Mouse (Mus musculus): ENCODE measurements around the gene Lztr1. TPM values are rescaled to one million over a fixed set of nuclear protein-coding genes. Genes with fewer than 3 reads are reported as not detected.
A peak's percentile ranks its signal among the peaks of the same experiment; 100 is the strongest.
"Not testable (repeated sequence)": the region's sequence is repeated elsewhere in the genome, so short reads cannot be mapped to it uniquely, and the experiment has no call there.

Gene Lztr1
- polyA plus RNA-seq, 1 experiment from 2014 or later: 164 TPM

DNA sequence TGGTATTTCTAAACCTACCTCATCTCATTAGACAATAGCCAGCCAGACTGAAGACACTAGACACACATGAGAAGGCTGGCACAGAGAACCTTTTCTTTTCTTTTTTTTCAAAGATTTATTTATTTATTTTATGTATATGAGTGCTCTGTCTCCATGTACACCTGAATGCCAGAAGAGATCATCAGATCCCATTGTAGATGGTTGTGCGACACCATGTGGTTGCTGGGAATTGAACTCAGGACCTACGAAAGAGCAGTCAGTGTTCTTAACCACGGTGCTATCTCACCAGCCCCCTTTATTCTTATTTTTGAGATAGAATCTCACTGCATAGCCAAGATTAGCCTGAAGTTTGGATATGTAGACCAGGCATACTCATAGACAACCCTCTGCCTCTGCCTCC is 28.1 kb downstream of the Lztr1 start:
- Histone ChIP-seq H3K9me3 (no peaks in the 10 kb centered on the region), H3K4me3 (no peak overlapping the region), H3K27me3 (replicated peaks) (peaks cover 5% of the 10 kb centered on the region; the same call in 1 of the 2 replicates), H3K36me3 (replicated peaks) (no peaks in the 10 kb centered on the region), H3K27ac (no peak overlapping the region), H3K4me2 (no peak overlapping the region), H3K4me1 (peaks cover 7% of the 10 kb centered on the region), H3K9ac (no peak overlapping the region)
- ATAC-seq (replicated peaks): no peak
- WGBS: 90% methylated on average over 3 of the region's 3 CpGs

- H3K4me1 ChIP-seq: no peaks in the 10 kb centered on the region
- H3K36me3 ChIP-seq (replicated peaks): no peaks in the 10 kb centered on the region
- no peak overlapping the region for H3K4me2 ChIP-seq
- no peak overlapping the region for H3K27ac ChIP-seq
- no peaks in the 10 kb centered on the region for H3K9me3 ChIP-seq
- no peak overlapping the region for H3K4me3 ChIP-seq
- 85% methylated on average over 2 of the region's 2 CpGs for WGBS
- H3K9ac ChIP-seq: no peak overlapping the region
- H3K27me3 ChIP-seq (replicated peaks): peaks cover 9% of the 10 kb centered on the region
- ATAC-seq (replicated peaks): no peak
These were observed 34.1 kb downstream of the Lztr1 start for GRCm38 (mm10) chr16:17542632-17543031.

DNA sequence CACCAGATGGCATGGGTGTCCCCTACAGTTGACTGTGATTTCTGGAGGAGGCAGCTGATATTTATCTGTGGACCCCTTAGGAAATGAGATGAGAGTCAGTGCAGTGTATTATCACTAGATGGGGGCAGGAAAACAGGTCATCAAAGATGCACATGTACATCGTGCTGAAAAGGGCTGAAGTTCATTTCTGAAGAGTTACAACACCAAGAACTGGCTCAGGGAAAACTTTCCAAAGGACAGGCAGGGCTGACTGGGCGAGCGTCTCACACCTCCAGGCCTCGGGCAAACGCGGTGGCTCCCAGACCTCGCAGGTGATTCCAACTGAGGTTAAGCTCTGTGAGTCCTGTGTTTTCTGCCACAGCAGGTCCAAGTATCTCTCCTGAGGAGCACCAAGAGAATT is 44.3 kb downstream of the Lztr1 start:
- 87% methylated on average over 7 of the region's 7 CpGs for WGBS
- H3K9me3 ChIP-seq: no peaks in the 10 kb centered on the region
- no peak for ATAC-seq (replicated peaks)
- H3K4me1 ChIP-seq: peaks cover 15% of the 10 kb centered on the region
- H3K27me3 ChIP-seq (replicated peaks): no peaks in the 10 kb centered on the region
- no peak overlapping the region for H3K27ac ChIP-seq
- no peak overlapping the region for H3K4me2 ChIP-seq
- no peaks in the 10 kb centered on the region for H3K36me3 ChIP-seq (replicated peaks)
- no peak overlapping the region for H3K9ac ChIP-seq
- no peak overlapping the region for H3K4me3 ChIP-seq

- peak overlapping the region; percentile 20; the same call in 1 of the 2 replicates for H3K9ac ChIP-seq
- H3K36me3 ChIP-seq (replicated peaks): no peaks in the 10 kb centered on the region
- ATAC-seq (replicated peaks): peak; percentile 80
- no peaks in the 10 kb centered on the region for H3K27me3 ChIP-seq (replicated peaks)
- H3K4me3 ChIP-seq: peak overlapping the region; percentile 23
- 2% methylated on average over 18 of the region's 18 CpGs for WGBS
- H3K9me3 ChIP-seq: no peaks in the 10 kb centered on the region
- H3K4me1 ChIP-seq: peaks cover 26% of the 10 kb centered on the region
- no peak overlapping the region for H3K27ac ChIP-seq
- peak overlapping the region; percentile 40 for H3K4me2 ChIP-seq
These were observed 45.6 kb downstream of the Lztr1 start for GRCm38 (mm10) chr16:17553910-17554685.

DNA sequence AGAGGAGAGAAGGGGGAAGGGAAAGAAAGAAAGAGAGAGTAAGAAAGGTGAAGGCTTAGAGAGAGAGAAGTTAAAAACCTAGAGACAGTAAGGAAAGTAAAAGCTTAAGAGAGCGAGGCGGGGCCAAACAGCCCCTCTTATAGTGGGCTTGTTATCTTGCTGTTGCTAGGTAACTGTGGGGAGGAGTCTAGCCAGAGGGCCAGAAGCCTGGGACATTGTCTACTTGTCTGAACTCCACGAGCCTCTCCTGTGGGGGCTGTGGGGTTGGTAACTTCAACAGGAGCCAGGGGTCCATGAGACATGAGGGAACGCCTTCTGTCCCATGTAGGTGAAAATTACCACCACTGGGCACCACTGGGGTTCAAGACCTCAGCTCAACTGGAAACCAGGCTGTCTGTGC is 46.2 kb downstream of the Lztr1 start:
- not testable (repeated sequence) for H3K9ac ChIP-seq; H3K4me3 ChIP-seq; H3K36me3 ChIP-seq (replicated peaks); H3K27ac ChIP-seq; H3K9me3 ChIP-seq; H3K4me2 ChIP-seq; ATAC-seq (replicated peaks); H3K27me3 ChIP-seq (replicated peaks)
- H3K4me1 ChIP-seq: peaks cover 27% of the 10 kb centered on the region
- WGBS: 7% methylated on average over 4 of the region's 4 CpGs

GRCm38 (mm10) chr16:17556180-17556579 is 47.7 kb downstream of the Lztr1 start:
- H3K9me3 ChIP-seq: no peaks in the 10 kb centered on the region
- H3K36me3 ChIP-seq (replicated peaks): no peaks in the 10 kb centered on the region
- H3K27me3 ChIP-seq (replicated peaks): peaks cover 10% of the 10 kb centered on the region; the same call in 1 of the 2 replicates
- WGBS: 80% methylated on average over 4 of the region's 4 CpGs
- no peak overlapping the region for H3K4me2 ChIP-seq
- no peak overlapping the region for H3K9ac ChIP-seq
- no peak overlapping the region for H3K27ac ChIP-seq
- no peak for ATAC-seq (replicated peaks)
- peaks cover 33% of the 10 kb centered on the region for H3K4me1 ChIP-seq
- no peak overlapping the region for H3K4me3 ChIP-seq

- 64% methylated on average over 4 of the region's 4 CpGs for WGBS
- no peak overlapping the region for H3K27ac ChIP-seq
- H3K4me1 ChIP-seq: peaks cover 41% of the 10 kb centered on the region
- no peak for ATAC-seq (replicated peaks)
- H3K27me3 ChIP-seq (replicated peaks): peaks cover 16% of the 10 kb centered on the region
- H3K36me3 ChIP-seq (replicated peaks): no peaks in the 10 kb centered on the region
- no peak overlapping the region for H3K4me3 ChIP-seq
- H3K4me2 ChIP-seq: no peak overlapping the region
- H3K9me3 ChIP-seq: no peaks in the 10 kb centered on the region
- H3K9ac ChIP-seq: no peak overlapping the region
These were observed 48.4 kb downstream of the Lztr1 start for GRCm38 (mm10) chr16:17556907-17557306.

GRCm38 (mm10) chr16:17557947-17558480 is 49.5 kb downstream of the Lztr1 start:
- Histone ChIP-seq H3K36me3 (replicated peaks) (no peaks in the 10 kb centered on the region), H3K9ac (no peak overlapping the region), H3K27me3 (replicated peaks) (peaks cover 16% of the 10 kb centered on the region), H3K4me3 (no peak overlapping the region), H3K9me3 (no peaks in the 10 kb centered on the region), H3K27ac (no peak overlapping the region), H3K4me1 (peaks cover 44% of the 10 kb centered on the region), H3K4me2 (0 out of 2 replicates have a peak overlapping the region, but pooled peaks have one; percentile 4)
- peak; percentile 48 for ATAC-seq (replicated peaks)
- WGBS: 1% methylated on average over 5 of the region's 5 CpGs

DNA sequence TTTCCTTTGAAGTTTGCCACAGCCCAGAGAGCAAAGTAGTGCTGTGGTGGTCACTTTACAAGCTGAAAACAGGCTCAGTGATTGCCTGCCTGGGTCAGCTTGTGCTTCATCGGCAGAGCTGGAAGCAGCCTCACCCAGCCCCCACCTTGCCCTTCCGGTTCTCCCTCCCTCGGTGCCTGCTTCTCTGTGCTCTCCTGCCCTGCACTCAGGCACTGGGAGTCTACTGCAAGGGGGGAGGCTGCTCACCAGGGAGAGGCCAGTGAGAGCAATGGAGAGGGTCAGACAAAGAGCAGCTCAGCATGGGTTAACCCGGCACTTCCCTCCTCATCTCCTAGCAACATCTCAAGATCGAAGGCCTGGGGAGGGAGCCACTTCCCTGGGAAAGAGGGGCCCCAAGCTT is 50.3 kb downstream of the Lztr1 start:
- Histone ChIP-seq H3K36me3 (replicated peaks) (no peaks in the 10 kb centered on the region), H3K4me2 (peak overlapping the region; percentile 12; the same call in 1 of the 2 replicates), H3K9ac (no peak overlapping the region), H3K4me1 (peaks cover 41% of the 10 kb centered on the region), H3K9me3 (no peaks in the 10 kb centered on the region), H3K4me3 (no peak overlapping the region), H3K27me3 (replicated peaks) (peaks cover 16% of the 10 kb centered on the region), H3K27ac (no peak overlapping the region)
- no peak for ATAC-seq (replicated peaks)
- 1% methylated on average over 5 of the region's 5 CpGs for WGBS

DNA sequence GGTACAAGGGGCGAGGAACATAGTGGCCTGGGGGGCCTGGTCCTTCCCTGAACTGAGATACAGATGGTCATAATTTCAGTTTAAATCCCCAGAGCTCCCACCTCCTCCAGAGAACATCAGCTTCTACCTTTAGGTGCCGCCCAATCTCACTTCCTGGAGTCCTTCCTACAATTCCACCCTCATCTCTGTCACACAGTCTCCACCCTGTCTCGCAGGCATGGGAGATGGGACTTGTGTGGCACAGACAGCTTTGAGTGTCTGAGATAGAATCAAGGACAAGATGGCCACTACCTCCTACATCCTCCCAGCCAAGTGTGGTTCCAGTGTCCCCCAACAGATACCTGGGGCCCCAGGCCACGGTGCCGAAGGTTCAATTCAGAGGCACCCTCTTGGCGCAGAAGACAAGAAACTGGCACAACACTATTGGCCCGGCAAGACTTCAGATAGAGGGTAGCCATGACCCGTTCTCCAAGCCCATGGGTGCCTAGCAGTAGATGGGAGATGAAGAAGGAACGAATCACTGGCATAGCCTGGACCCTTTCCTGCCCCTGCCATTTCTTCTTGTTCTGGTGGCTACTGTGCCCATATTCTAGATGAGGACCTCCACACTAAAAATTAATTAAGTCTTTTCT is 51.0 kb downstream of the Lztr1 start:
- Histone ChIP-seq H3K4me2 (peak overlapping the region; percentile 12; the same call in 1 of the 2 replicates), H3K4me1 (peaks cover 34% of the 10 kb centered on the region), H3K4me3 (no peak overlapping the region), H3K27ac (no peak overlapping the region), H3K27me3 (replicated peaks) (peaks cover 16% of the 10 kb centered on the region), H3K9ac (no peak overlapping the region), H3K9me3 (no peaks in the 10 kb centered on the region), H3K36me3 (replicated peaks) (no peaks in the 10 kb centered on the region)
- no peak for ATAC-seq (replicated peaks)
- WGBS: 68% methylated on average over 9 of the region's 9 CpGs

GRCm38 (mm10) chr16:17561128-17561750 is 52.8 kb downstream of the Lztr1 start, which contains the start of gene Lrrc74b:
Lrrc74b (minus strand) TSS chr16:17561247.
- ATAC-seq (replicated peaks): peak; percentile 73
- Histone ChIP-seq H3K27ac (peak within 1 kb of the TSS; percentile 36; the same call in 1 of the 2 replicates), H3K27me3 (replicated peaks) (peaks cover 16% of the 10 kb centered on the region), H3K4me3 (peak within 1 kb of the TSS; percentile 12; the same call in 1 of the 2 replicates), H3K36me3 (replicated peaks) (no peaks in the 10 kb centered on the region), H3K4me1 (peaks cover 29% of the 10 kb centered on the region), H3K9me3 (no peaks in the 10 kb centered on the region), H3K4me2 (peak within 1 kb of the TSS; percentile 41), H3K9ac (no peak within 1 kb of the TSS)
- WGBS: under 1% methylated on average over 22 of the region's 22 CpGs

DNA sequence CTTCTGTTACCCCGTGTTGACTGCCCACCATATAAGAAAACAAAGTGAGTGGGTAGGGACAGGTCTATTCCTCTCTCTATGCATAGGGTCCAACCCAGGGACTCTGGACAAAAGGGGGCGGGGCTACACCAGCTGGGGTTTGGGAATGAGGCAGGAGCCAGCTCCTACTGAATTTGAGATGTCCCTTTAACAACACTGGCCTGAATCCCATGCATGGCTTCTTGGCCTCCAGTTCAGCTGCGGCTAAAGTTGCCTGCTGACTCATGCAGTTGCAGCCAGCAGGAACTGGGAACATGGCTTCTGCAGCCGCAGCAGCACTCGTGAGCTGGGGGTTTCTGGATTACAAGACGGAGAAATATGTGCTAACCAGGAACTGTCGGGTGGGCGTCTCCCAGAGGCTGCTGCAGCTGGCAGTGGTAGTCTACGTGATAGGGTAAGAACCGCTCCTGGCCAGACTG is 53.3 kb downstream of the Lztr1 start, which contains the start of gene P2rx6:
Gene P2rx6, plus strand, starts transcription at position 135 of the 458 bp plus-strand sequence.
- H3K4me1 ChIP-seq: peaks cover 29% of the 10 kb centered on the region
- H3K9ac ChIP-seq: no peak within 1 kb of the TSS
- ATAC-seq (replicated peaks): peak; percentile 43
- H3K4me2 ChIP-seq: peak within 1 kb of the TSS; percentile 41
- peak within 1 kb of the TSS; percentile 36; the same call in 1 of the 2 replicates for H3K27ac ChIP-seq
- no peaks in the 10 kb centered on the region for H3K36me3 ChIP-seq (replicated peaks)
- H3K27me3 ChIP-seq (replicated peaks): peaks cover 16% of the 10 kb centered on the region
- H3K4me3 ChIP-seq: peak within 1 kb of the TSS; percentile 12; the same call in 1 of the 2 replicates
- no peaks in the 10 kb centered on the region for H3K9me3 ChIP-seq
- 4% methylated on average over 10 of the region's 10 CpGs for WGBS
